Mouse (Mus musculus): ENCODE measurements around the gene Disc1. TPM values are rescaled to one million over a fixed set of nuclear protein-coding genes. Genes with fewer than 3 reads are reported as not detected.

The Disc1 gene
- total and polyA plus RNA-seq, 3 experiments: not detected

DNA sequence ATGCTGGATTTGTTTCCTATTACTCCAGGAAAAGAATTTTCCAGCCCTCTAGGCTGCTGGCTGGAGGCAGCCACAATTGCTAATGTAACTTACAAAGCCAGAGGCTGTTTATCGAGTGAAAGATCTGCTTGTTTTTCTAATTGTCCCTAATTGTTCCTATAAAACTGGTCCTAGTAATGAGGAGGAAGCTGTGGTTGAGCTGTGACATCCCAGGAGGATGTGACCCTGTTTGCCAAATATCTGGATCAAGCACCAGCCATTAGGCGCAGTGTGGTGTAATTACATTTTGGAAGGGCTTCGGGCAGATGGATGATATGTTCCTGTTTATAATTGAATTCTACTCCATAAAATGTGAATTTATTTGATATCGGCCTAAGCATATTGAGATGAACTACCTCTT is 233.3 kb downstream of the Disc1 start:
- Histone ChIP-seq H3K4me3 (replicated peaks in 1 of 3; ENCODE audit: low read depth in 2 of 3, low read length in 2 of 3, poor library complexity in 1 of 3) (no peak overlapping the region), H3K27ac (ENCODE audit: insufficient read depth, low read depth) (no peak overlapping the region), H3K9ac (ENCODE audit: insufficient read depth, low read depth) (no peak overlapping the region), H3K27me3 (replicated peaks) (no peaks in the 10 kb centered on the region), H3K9me3 (replicated peaks; ENCODE audit: low read length) (no peaks in the 10 kb centered on the region), H3K4me2 (ENCODE audit: insufficient read depth, low read depth, poor library complexity, severe bottlenecking) (no peak overlapping the region), H3K4me1 (ENCODE audit: control insufficient read depth in 1 of 2, insufficient read depth in 2 of 2) (peaks cover 8 to 18% of the 10 kb centered on the region in 2 experiments; a peak in 3 of 4 replicates), H3K79me2 (replicated peaks; ENCODE audit: control insufficient read depth, extremely low read depth, insufficient read depth, poor library complexity, severe bottlenecking) (no peaks in the 10 kb centered on the region), H3K36me3 (replicated peaks in 1 of 2; ENCODE audit: control insufficient read depth in 1 of 2, insufficient read depth in 1 of 2, low read length in 1 of 2) (no peaks in the 10 kb centered on the region)
- no peak for DNase-seq (ENCODE audit: extremely low read depth)
- in situ Hi-C loops (cut with MboI; ENCODE audit: low pct_ligation_motif_present, low pct_unique_long_range_greater_than_20kb, low sequenced_read_pairs): no loop called here
- dilution Hi-C loops (cut with MboI; ENCODE audit: extremely low pct_ligation_motif_present, extremely low pct_unique_long_range_greater_than_20kb, low sequenced_read_pairs): no loop called here
- TF ChIP-seq USF2 (conservative IDR thresholded peaks at IDR 0.05; ENCODE audit: low read depth, low read length): no peak
- TF ChIP-seq E2F4 (IDR thresholded peaks at IDR 0.05; ENCODE audit: insufficient replicate concordance, low read depth, low read length): no peak
- no peak for TF ChIP-seq IRF4 (IDR thresholded peaks at IDR 0.05; ENCODE audit: low read depth, low read length)
- TF ChIP-seq PAX5 (IDR thresholded peaks at IDR 0.05; ENCODE audit: low read length): no peak
- TF ChIP-seq MAX (IDR thresholded peaks at IDR 0.05; ENCODE audit: low read length): no peak
- no peak for TF ChIP-seq MAZ (IDR thresholded peaks at IDR 0.05; ENCODE audit: low read depth, low read length)
- no peak for TF ChIP-seq BHLHE40 (IDR thresholded peaks at IDR 0.05; ENCODE audit: low read depth, low read length)
- TF ChIP-seq SIN3A (IDR thresholded peaks at IDR 0.05; ENCODE audit: low read length): no peak
- TF ChIP-seq SMC3 (IDR thresholded peaks at IDR 0.05; ENCODE audit: low read depth, low read length): no peak
- TF ChIP-seq NRF1 (IDR thresholded peaks at IDR 0.05; ENCODE audit: low read depth, low read length): no peak
- TF ChIP-seq CTCF (conservative IDR thresholded peaks at IDR 0.05 in 1 of 2, IDR thresholded peaks at IDR 0.05 in 1 of 2; ENCODE audit: low read depth in 2 of 2, low read length in 2 of 2): no peak
- TF ChIP-seq ZMIZ1 (IDR thresholded peaks at IDR 0.05; ENCODE audit: low read depth, low read length): no peak
- TF ChIP-seq JUN (IDR thresholded peaks at IDR 0.05; ENCODE audit: insufficient read depth, low read depth, low read length): no peak
- no peak for TF ChIP-seq GABPA (IDR thresholded peaks at IDR 0.05; ENCODE audit: insufficient replicate concordance, low read depth, low read length)
- no peak for TF ChIP-seq ZKSCAN1 (IDR thresholded peaks at IDR 0.05; ENCODE audit: borderline replicate concordance, low read depth, low read length)
- TF ChIP-seq MAFK (IDR thresholded peaks at IDR 0.05; ENCODE audit: insufficient replicate concordance, low read length): no peak
- TF ChIP-seq JUND (conservative IDR thresholded peaks at IDR 0.05; ENCODE audit: low read depth, low read length): no peak
- TF ChIP-seq ZNF384 (IDR thresholded peaks at IDR 0.05; ENCODE audit: low read depth, low read length): no peak

DNA sequence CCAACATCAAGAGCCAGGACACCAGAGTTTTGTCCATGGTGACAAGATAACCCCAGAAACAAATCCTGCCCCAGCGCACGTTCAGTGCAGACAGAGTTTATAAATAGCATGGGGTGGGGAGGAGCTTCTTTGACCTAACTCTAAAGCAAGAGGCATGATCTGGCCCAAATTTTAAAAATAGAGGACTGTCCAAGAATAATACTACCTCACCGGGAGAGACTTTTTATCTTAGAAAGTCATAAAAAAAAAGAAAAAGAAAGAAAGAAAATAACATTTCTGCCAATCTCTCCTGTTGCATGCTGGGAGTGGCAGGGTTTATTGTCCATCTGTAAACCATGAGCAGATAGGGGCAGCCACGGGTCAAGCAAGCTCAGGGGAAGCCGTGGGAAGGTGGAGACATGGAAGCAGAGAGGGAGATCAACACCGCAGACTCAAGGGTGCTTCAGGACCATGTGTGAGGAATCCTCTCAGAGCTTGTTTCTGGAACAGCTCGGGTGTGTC is 233.9 kb downstream of the Disc1 start:
- in situ Hi-C loops (cut with MboI; ENCODE audit: low pct_ligation_motif_present, low pct_unique_long_range_greater_than_20kb, low sequenced_read_pairs) (no loop called here), dilution Hi-C loops (cut with MboI; ENCODE audit: extremely low pct_ligation_motif_present, extremely low pct_unique_long_range_greater_than_20kb, low sequenced_read_pairs) (no loop called here)
- Histone ChIP-seq H3K36me3 (replicated peaks in 1 of 2; ENCODE audit: control insufficient read depth in 1 of 2, insufficient read depth in 1 of 2, low read length in 1 of 2) (no peaks in the 10 kb centered on the region), H3K9me3 (replicated peaks; ENCODE audit: low read length) (no peaks in the 10 kb centered on the region), H3K4me3 (replicated peaks in 1 of 3; ENCODE audit: low read depth in 2 of 3, low read length in 2 of 3, poor library complexity in 1 of 3) (no peak overlapping the region), H3K27me3 (replicated peaks) (no peaks in the 10 kb centered on the region), H3K9ac (ENCODE audit: insufficient read depth, low read depth) (no peak overlapping the region), H3K4me1 (ENCODE audit: control insufficient read depth in 1 of 2, insufficient read depth in 2 of 2) (peaks cover 8 to 18% of the 10 kb centered on the region in 2 experiments; a peak in 3 of 4 replicates), H3K79me2 (replicated peaks; ENCODE audit: control insufficient read depth, extremely low read depth, insufficient read depth, poor library complexity, severe bottlenecking) (no peaks in the 10 kb centered on the region), H3K4me2 (ENCODE audit: insufficient read depth, low read depth, poor library complexity, severe bottlenecking) (no peak overlapping the region), H3K27ac (ENCODE audit: insufficient read depth, low read depth) (no peak overlapping the region)
- TF ChIP-seq POLR2A (IDR thresholded peaks at IDR 0.05; ENCODE audit: low read depth, low read length): no peak
- no peak for DNase-seq (ENCODE audit: extremely low read depth)
